Mouse (Mus musculus): ENCODE results near the gene Chmp4b. TPM values are rescaled to one million over a fixed set of nuclear protein-coding genes. Genes with fewer than 3 reads are reported as not detected.

The Chmp4b gene
- total and polyA plus RNA-seq, 3 experiments = 118 to 196 TPM; not detected in 1

- no peak overlapping the region for H3K9ac ChIP-seq (ENCODE audit: control insufficient read depth, low read depth, low read length, poor library complexity, severe bottlenecking)
- H3K27me3 ChIP-seq (ENCODE audit: control insufficient read depth in 1 of 2, insufficient read depth in 2 of 2, low read length in 2 of 2) = no peaks in the 10 kb centered on the region
- peaks cover 0 to 19% of the 10 kb centered on the region in 2 experiments; a peak in 3 of 4 replicates for H3K36me3 ChIP-seq (ENCODE audit: control insufficient read depth in 1 of 2, insufficient read depth in 2 of 2, low read length in 2 of 2)
- H3K9me3 ChIP-seq (replicated peaks; ENCODE audit: insufficient read depth, low read length) = no peaks in the 10 kb centered on the region
- peaks cover 21% of the 10 kb centered on the region for H3K79me2 ChIP-seq (ENCODE audit: control insufficient read depth, insufficient read depth, low read length, poor library complexity)
- no peak overlapping the region for H3K4me3 ChIP-seq (ENCODE audit: control insufficient read depth in 1 of 2, insufficient read depth in 1 of 2, low read depth in 2 of 2, low read length in 2 of 2)
- no peak overlapping the region for H3K27ac ChIP-seq (ENCODE audit: control insufficient read depth, low read depth, low read length)
- TF ChIP-seq ELF1 (IDR thresholded peaks at IDR 0.05; ENCODE audit: low read depth, low read length) (no peak), TAL1 (IDR thresholded peaks at IDR 0.05; ENCODE audit: low read length) (no peak), CHD1 (IDR thresholded peaks at IDR 0.05; ENCODE audit: low read depth, low read length) (no peak), ZKSCAN1 (IDR thresholded peaks at IDR 0.05; ENCODE audit: low read depth, low read length) (no peak), NELFE (IDR thresholded peaks at IDR 0.05; ENCODE audit: low read depth, low read length) (no peak), SIN3A (IDR thresholded peaks at IDR 0.05; ENCODE audit: low read length) (no peak), CTCF (IDR thresholded peaks at IDR 0.05 in 2 of 3, conservative IDR thresholded peaks at IDR 0.05 in 1 of 3; ENCODE audit: control insufficient read depth in 1 of 3, insufficient read depth in 1 of 3, low read depth in 2 of 3, low read length in 3 of 3, poor library complexity in 1 of 3, severe bottlenecking in 1 of 3) (no peak), USF2 (IDR thresholded peaks at IDR 0.05; ENCODE audit: borderline replicate concordance in 1 of 2, insufficient read depth in 1 of 2, low read depth in 1 of 2, low read length in 2 of 2) (no peak), KAT2A (conservative IDR thresholded peaks at IDR 0.05; ENCODE audit: low read depth, low read length) (no peak), ETS1 (IDR thresholded peaks at IDR 0.05; ENCODE audit: low read depth, low read length) (no peak), JUND (IDR thresholded peaks at IDR 0.05; ENCODE audit: low read depth, low read length) (no peak), MYB (IDR thresholded peaks at IDR 0.05; ENCODE audit: low read depth, low read length) (no peak), HCFC1 (IDR thresholded peaks at IDR 0.05; ENCODE audit: low read depth, low read length) (no peak)
- H3K4me1 ChIP-seq (ENCODE audit: control insufficient read depth in 1 of 2, insufficient read depth in 2 of 2, low read length in 2 of 2) = peaks cover 6 to 7% of the 10 kb centered on the region in 2 experiments
- DNase-seq (ENCODE audit: low read depth, low spot score) = no peak
These were observed 29.4 kb downstream of the Chmp4b start for GRCm38 (mm10) chr2:154680941-154681340.

GRCm38 (mm10) chr2:154682712-154683111 lies 31.2 kb downstream of the Chmp4b start:
- TF ChIP-seq TAL1 (IDR thresholded peaks at IDR 0.05; ENCODE audit: low read length) = no peak
- no peak for TF ChIP-seq USF1 (IDR thresholded peaks at IDR 0.05; ENCODE audit: low read depth, low read length)
- no peak for TF ChIP-seq ZMIZ1 (IDR thresholded peaks at IDR 0.05; ENCODE audit: low read depth, low read length)
- TF ChIP-seq ZNF384 (IDR thresholded peaks at IDR 0.05; ENCODE audit: low read depth, low read length) = no peak
- TF ChIP-seq ETS1 (IDR thresholded peaks at IDR 0.05; ENCODE audit: low read depth, low read length) = no peak
- TF ChIP-seq BHLHE40 (IDR thresholded peaks at IDR 0.05; ENCODE audit: borderline replicate concordance, low read depth, low read length) = no peak
- no peak for TF ChIP-seq JUND (IDR thresholded peaks at IDR 0.05; ENCODE audit: low read depth, low read length)
- no peak for TF ChIP-seq NRF1 (IDR thresholded peaks at IDR 0.05; ENCODE audit: insufficient read depth, low read depth, low read length, poor library complexity, severe bottlenecking)
- no peak for TF ChIP-seq MEF2A (IDR thresholded peaks at IDR 0.05; ENCODE audit: extremely low read depth, insufficient replicate concordance, low read depth, low read length, poor library complexity, severe bottlenecking)
- Histone ChIP-seq H3K27ac (ENCODE audit: control insufficient read depth, low read depth, low read length) (no peak overlapping the region), H3K4me1 (ENCODE audit: control insufficient read depth in 1 of 2, insufficient read depth in 2 of 2, low read length in 2 of 2) (peaks cover 2 to 7% of the 10 kb centered on the region in 2 experiments), H3K36me3 (ENCODE audit: control insufficient read depth in 1 of 2, insufficient read depth in 2 of 2, low read length in 2 of 2) (peaks cover 0 to 15% of the 10 kb centered on the region in 2 experiments; a peak in 3 of 4 replicates), H3K9me3 (replicated peaks; ENCODE audit: insufficient read depth, low read length) (no peaks in the 10 kb centered on the region), H3K4me3 (ENCODE audit: control insufficient read depth in 1 of 2, insufficient read depth in 1 of 2, low read depth in 2 of 2, low read length in 2 of 2) (no peak overlapping the region), H3K79me2 (ENCODE audit: control insufficient read depth, insufficient read depth, low read length, poor library complexity) (peaks cover 27% of the 10 kb centered on the region), H3K27me3 (ENCODE audit: control insufficient read depth in 1 of 2, insufficient read depth in 2 of 2, low read length in 2 of 2) (no peaks in the 10 kb centered on the region), H3K9ac (ENCODE audit: control insufficient read depth, low read depth, low read length, poor library complexity, severe bottlenecking) (no peak overlapping the region)
- DNase-seq (ENCODE audit: low read depth, low spot score) = no peak
